Mouse (Mus musculus) adrenal gland (tissue): ENCODE measurements around the gene Il6st.

ENCODE experiments used
- intact Hi-C: fragments of 180-260 bp; cut with DNase I; formaldehyde crosslinking; loops from one replicate; pipeline ENCODE4 v1.15.1; 2025

The Il6st gene

GRCm38 (mm10) chr13:112440668-112441067 is 23.2 kb upstream of the Il6st start:
- intact Hi-C loops = no loop called here

- intact Hi-C loops = no loop called here
Observed at GRCm38 (mm10) chr13:112442867-112443529, 20.9 kb upstream of the Il6st start.

- intact Hi-C loops = no loop called here
Observed at GRCm38 (mm10) chr13:112447108-112447665, 16.7 kb upstream of the Il6st start.

GRCm38 (mm10) chr13:112450210-112450609 is 13.7 kb upstream of the Il6st start:
- intact Hi-C loops = no loop called here

GRCm38 (mm10) chr13:112457366-112457765 is 6.5 kb upstream of the Il6st start:
- intact Hi-C loops = no loop called here

GRCm38 (mm10) chr13:112458016-112458415 is 5.9 kb upstream of the Il6st start:
- intact Hi-C loops = no loop called here

- intact Hi-C loops = no loop called here
Observed at GRCm38 (mm10) chr13:112458435-112459018, 5.3 kb upstream of the Il6st start.

- intact Hi-C loops = loop anchor here (5.0 kb wide), 1 partner anchor 148 kb away; no protein-coding TSS in a partner anchor
Observed at GRCm38 (mm10) chr13:112459956-112460355, 3.9 kb upstream of the Il6st start.

GRCm38 (mm10) chr13:112462411-112462987 is 1.4 kb upstream of the Il6st start:
- intact Hi-C loops = loop anchor here (5.0 kb wide), 1 partner anchor 150 kb away; no protein-coding TSS in a partner anchor

GRCm38 (mm10) chr13:112463337-112463802 is 500 bp upstream of the Il6st start:
- intact Hi-C loops = loop anchor here (5.0 kb wide), 1 partner anchor 151 kb away; no protein-coding TSS in a partner anchor

GRCm38 (mm10) chr13:112464626-112465287 is 887 bp downstream of the Il6st start:
- intact Hi-C loops = loop anchor here (5.0 kb wide), 2 partner anchors 43 to 152 kb away; no protein-coding TSS in a partner anchor

- intact Hi-C loops = loop anchor here (5.0 kb wide), 1 partner anchor 42 kb away; no protein-coding TSS in a partner anchor
Observed at GRCm38 (mm10) chr13:112465585-112465984, 1.7 kb downstream of the Il6st start.

- intact Hi-C loops = loop anchor here (5.0 kb wide), 1 partner anchor 41 kb away; no protein-coding TSS in a partner anchor
Observed at GRCm38 (mm10) chr13:112466136-112466945, 2.5 kb downstream of the Il6st start.

- intact Hi-C loops = loop anchor here (5.0 kb wide), 1 partner anchor 40 kb away; no protein-coding TSS in a partner anchor
Observed at GRCm38 (mm10) chr13:112466946-112467255, 3.0 kb downstream of the Il6st start.

GRCm38 (mm10) chr13:112467384-112467783 is 3.5 kb downstream of the Il6st start:
- intact Hi-C loops = loop anchor here (5.0 kb wide), 1 partner anchor 40 kb away; no protein-coding TSS in a partner anchor

GRCm38 (mm10) chr13:112469491-112469890 is 5.6 kb downstream of the Il6st start:
- intact Hi-C loops = loop anchor here (5.0 kb wide), 1 partner anchor 38 kb away; no protein-coding TSS in a partner anchor

GRCm38 (mm10) chr13:112471201-112471600 is 7.3 kb downstream of the Il6st start:
- intact Hi-C loops = no loop called here

GRCm38 (mm10) chr13:112472401-112473023 is 8.6 kb downstream of the Il6st start:
- intact Hi-C loops = no loop called here

- intact Hi-C loops = no loop called here
Observed at GRCm38 (mm10) chr13:112473757-112474755, 10.2 kb downstream of the Il6st start.
